Mouse (Mus musculus): ENCODE data around the gene Rpl21.

Rpl21 gene

GRCm38 (mm10) chr5:146832769-146833448 is at the start of gene Rpl21:
Gene Rpl21 (plus strand): TSS chr5:146832890.
- DNase-seq = peak; percentile 95 to 98

GRCm38 (mm10) chr5:146783300-146783699 is 49.4 kb upstream of the Rpl21 start:
- peak; percentile 37 to 63 for DNase-seq

GRCm38 (mm10) chr5:146783891-146784290 is 48.8 kb upstream of the Rpl21 start:
- no peak for DNase-seq

- no peak for DNase-seq
Measured at GRCm38 (mm10) chr5:146786123-146786522, 46.6 kb upstream of the Rpl21 start.

GRCm38 (mm10) chr5:146789413-146789812 is 43.3 kb upstream of the Rpl21 start:
- DNase-seq = peak in 1 of 2 experiments; percentile 8

GRCm38 (mm10) chr5:146790944-146791343 is 41.7 kb upstream of the Rpl21 start:
- DNase-seq = peak; percentile 77 to 86

GRCm38 (mm10) chr5:146792140-146792791 is 40.4 kb upstream of the Rpl21 start:
- no peak for DNase-seq

- peak in 1 of 2 experiments; percentile 34 for DNase-seq
Measured at GRCm38 (mm10) chr5:146793630-146794083, 39.0 kb upstream of the Rpl21 start.

- DNase-seq = no peak
Measured at GRCm38 (mm10) chr5:146794084-146794852, 38.4 kb upstream of the Rpl21 start.

- peak; percentile 100 for DNase-seq
Measured at GRCm38 (mm10) chr5:146794853-146795252, 37.8 kb upstream of the Rpl21 start, which contains the start of gene Usp12. Gene Usp12 (minus strand): TSS chr5:146795006.

GRCm38 (mm10) chr5:146795728-146796127 is 37.0 kb upstream of the Rpl21 start:
- no peak for DNase-seq

- no peak for DNase-seq
Measured at GRCm38 (mm10) chr5:146798031-146798430, 34.7 kb upstream of the Rpl21 start.

GRCm38 (mm10) chr5:146806004-146806430 is 26.7 kb upstream of the Rpl21 start:
- DNase-seq = no peak

GRCm38 (mm10) chr5:146809951-146810350 is 22.7 kb upstream of the Rpl21 start:
- no peak for DNase-seq

- DNase-seq = no peak
Measured at GRCm38 (mm10) chr5:146812866-146813265, 19.8 kb upstream of the Rpl21 start.

- no peak for DNase-seq
Measured at GRCm38 (mm10) chr5:146813421-146813820, 19.3 kb upstream of the Rpl21 start.

GRCm38 (mm10) chr5:146815394-146815793 is 17.3 kb upstream of the Rpl21 start:
- DNase-seq = no peak

- DNase-seq = no peak
Measured at GRCm38 (mm10) chr5:146817583-146817982, 15.1 kb upstream of the Rpl21 start.

GRCm38 (mm10) chr5:146818906-146819623 is 13.6 kb upstream of the Rpl21 start:
- no peak for DNase-seq

- DNase-seq = no peak
Measured at GRCm38 (mm10) chr5:146823005-146823404, 9.7 kb upstream of the Rpl21 start.

GRCm38 (mm10) chr5:146829528-146829927 is 3.2 kb upstream of the Rpl21 start:
- DNase-seq = no peak

GRCm38 (mm10) chr5:146832435-146832768 is 288 bp upstream of the Rpl21 start:
- no peak for DNase-seq

- no peak for DNase-seq
Measured at GRCm38 (mm10) chr5:146833673-146834201, 1.0 kb downstream of the Rpl21 start.

Measured in cerebellum, postnatal 25 days (tissue).